Mouse (Mus musculus) brain, embryonic 14.5 days (tissue): ENCODE data around the gene Abcc2.

Source experiments
- CTCF ChIP-seq: fragments of 200-500 bp; IDR thresholded peaks from 2 replicates; pipeline ENCODE4 v1.5.1; 2012; ENCODE audit warnings: inconsistent platforms, mild to moderate bottlenecking, moderate library complexity, borderline replicate concordance; ENCODE audit not compliant: insufficient read depth, insufficient read length; ENCODE audit errors: extremely low read depth
- POLR2A ChIP-seq: fragments of 200-500 bp; IDR thresholded peaks from 2 replicates; pipeline ENCODE4 v1.6.1; 2012; ENCODE audit warnings: mild to moderate bottlenecking, inconsistent platforms, borderline replicate concordance; ENCODE audit not compliant: poor library complexity, insufficient read depth, insufficient read length, severe bottlenecking; ENCODE audit errors: extremely low read depth

DNA sequence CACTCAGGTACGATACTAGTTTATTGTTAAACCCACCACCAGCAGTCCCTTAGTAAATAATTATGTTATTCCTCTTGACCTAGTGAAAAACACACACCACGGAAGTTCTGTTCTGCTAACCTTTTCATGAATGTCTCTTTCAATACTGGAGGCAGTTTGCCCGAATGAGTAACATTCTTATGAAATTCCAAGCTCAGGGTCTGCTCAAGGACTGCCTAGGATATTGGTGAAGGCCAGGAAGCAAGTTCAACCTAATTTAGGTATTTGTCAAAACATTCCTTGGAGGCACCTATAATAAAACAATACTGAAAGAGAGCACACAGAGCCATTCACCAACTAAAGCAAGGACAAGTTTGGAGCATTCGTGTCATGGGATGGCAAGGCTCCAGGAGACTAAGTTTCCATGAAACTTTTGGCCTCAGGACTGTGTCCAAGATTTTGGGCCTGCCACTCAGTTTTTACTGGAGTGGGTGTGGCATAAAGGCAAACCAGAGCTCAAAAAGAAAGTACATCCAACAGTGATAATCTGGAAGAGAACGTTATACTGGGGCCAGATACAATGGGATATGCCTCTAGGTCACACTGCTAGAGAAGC lies 12.5 kb upstream of the Abcc2 start:
- TF ChIP-seq CTCF (no peak), POLR2A (no peak)
